Mouse (Mus musculus): ENCODE results near the gene Ntrk3. TPM values are rescaled to one million over a fixed set of nuclear protein-coding genes. Genes with fewer than 3 reads are reported as not detected.
A peak's percentile ranks its signal among the peaks of the same experiment; 100 is the strongest.

Ntrk3 gene
- polyA plus RNA-seq, 1 experiment from 2014 or later: 3.8 TPM

GRCm38 (mm10) chr7:78656181-78656580 lies 81.6 kb downstream of the Ntrk3 start:
- H3K4me1 ChIP-seq: peaks cover 12% of the 10 kb centered on the region; the same call in 1 of the 2 replicates
- H3K4me3 ChIP-seq: no peak overlapping the region
- H3K27ac ChIP-seq: no peak overlapping the region
- no peaks in the 10 kb centered on the region for H3K9me3 ChIP-seq
- no peak for DNase-seq (ENCODE audit: extremely low spot score, low spot score)
- H3K36me3 ChIP-seq (replicated peaks): no peaks in the 10 kb centered on the region
- H3K27me3 ChIP-seq (ENCODE audit: poor library complexity, severe bottlenecking): no peaks in the 10 kb centered on the region
- 58% methylated on average over 3 of the region's 3 CpGs for WGBS

- Histone ChIP-seq H3K27ac (no peak overlapping the region), H3K27me3 (ENCODE audit: poor library complexity, severe bottlenecking) (no peaks in the 10 kb centered on the region), H3K9me3 (no peaks in the 10 kb centered on the region), H3K4me1 (peaks cover 12% of the 10 kb centered on the region; the same call in 1 of the 2 replicates), H3K36me3 (replicated peaks) (no peaks in the 10 kb centered on the region), H3K4me3 (no peak overlapping the region)
- no peak for DNase-seq (ENCODE audit: extremely low spot score, low spot score)
- 34% methylated on average over 4 of the region's 4 CpGs for WGBS
Measured at GRCm38 (mm10) chr7:78653686-78654085, 84.1 kb downstream of the Ntrk3 start.

- no peak for DNase-seq (ENCODE audit: extremely low spot score, low spot score)
- no peaks in the 10 kb centered on the region for H3K9me3 ChIP-seq
- no peaks in the 10 kb centered on the region for H3K27me3 ChIP-seq (ENCODE audit: poor library complexity, severe bottlenecking)
- 0 out of 2 replicates have a peak, but pooled peaks cover 4% of the 10 kb centered on the region for H3K4me1 ChIP-seq
- H3K4me3 ChIP-seq: no peak overlapping the region
- H3K36me3 ChIP-seq (replicated peaks): no peaks in the 10 kb centered on the region
- WGBS: 72% methylated on average over 1 of the region's 1 CpGs
- no peak overlapping the region for H3K27ac ChIP-seq
Measured at GRCm38 (mm10) chr7:78652296-78652695, 85.5 kb downstream of the Ntrk3 start.

GRCm38 (mm10) chr7:78651540-78651939 lies 86.3 kb downstream of the Ntrk3 start:
- 0 out of 2 replicates have a peak, but pooled peaks cover 4% of the 10 kb centered on the region for H3K4me1 ChIP-seq
- H3K27me3 ChIP-seq (ENCODE audit: poor library complexity, severe bottlenecking): no peaks in the 10 kb centered on the region
- no peaks in the 10 kb centered on the region for H3K9me3 ChIP-seq
- WGBS: 48% methylated on average over 1 of the region's 1 CpGs
- DNase-seq (ENCODE audit: extremely low spot score, low spot score): no peak
- no peak overlapping the region for H3K4me3 ChIP-seq
- H3K36me3 ChIP-seq (replicated peaks): no peaks in the 10 kb centered on the region
- no peak overlapping the region for H3K27ac ChIP-seq

GRCm38 (mm10) chr7:78643667-78644066 lies 94.1 kb downstream of the Ntrk3 start:
- no peaks in the 10 kb centered on the region for H3K4me1 ChIP-seq
- WGBS: 68% methylated on average over 6 of the region's 6 CpGs

GRCm38 (mm10) chr7:78623686-78624085 lies 114.1 kb downstream of the Ntrk3 start:
- peaks cover 31% of the 10 kb centered on the region for H3K4me1 ChIP-seq

More at GRCm38 (mm10) chr7:78643667-78644066, 94.1 kb downstream of the Ntrk3 start:
- Histone ChIP-seq H3K36me3 (replicated peaks) (no peaks in the 10 kb centered on the region), H3K9me3 (no peaks in the 10 kb centered on the region), H3K27me3 (ENCODE audit: poor library complexity, severe bottlenecking) (no peaks in the 10 kb centered on the region), H3K4me3 (no peak overlapping the region), H3K27ac (no peak overlapping the region)
- no peak for DNase-seq (ENCODE audit: extremely low spot score, low spot score)

GRCm38 (mm10) chr7:78621115-78621514 lies 116.7 kb downstream of the Ntrk3 start:
- 59% methylated on average over 4 of the region's 4 CpGs for WGBS
- no peak overlapping the region for H3K4me3 ChIP-seq

More at GRCm38 (mm10) chr7:78623686-78624085, 114.1 kb downstream of the Ntrk3 start:
- no peaks in the 10 kb centered on the region for H3K27me3 ChIP-seq (ENCODE audit: poor library complexity, severe bottlenecking)
- no peak for DNase-seq (ENCODE audit: extremely low spot score, low spot score)
- 72% methylated on average over 4 of the region's 4 CpGs for WGBS
- no peaks in the 10 kb centered on the region for H3K9me3 ChIP-seq
- H3K4me3 ChIP-seq: no peak overlapping the region
- no peak overlapping the region for H3K27ac ChIP-seq
- no peaks in the 10 kb centered on the region for H3K36me3 ChIP-seq (replicated peaks)

GRCm38 (mm10) chr7:78619818-78620577 lies 117.8 kb downstream of the Ntrk3 start:
- no peak for DNase-seq (ENCODE audit: extremely low spot score, low spot score)
- peak overlapping the region; percentile 48 for H3K27ac ChIP-seq
- 23% methylated on average over 9 of the region's 9 CpGs for WGBS

More at GRCm38 (mm10) chr7:78621115-78621514, 116.7 kb downstream of the Ntrk3 start:
- Histone ChIP-seq H3K27me3 (ENCODE audit: poor library complexity, severe bottlenecking) (no peaks in the 10 kb centered on the region), H3K36me3 (replicated peaks) (no peaks in the 10 kb centered on the region), H3K27ac (no peak overlapping the region), H3K4me1 (peaks cover 31% of the 10 kb centered on the region), H3K9me3 (no peaks in the 10 kb centered on the region)
- DNase-seq (ENCODE audit: extremely low spot score, low spot score): no peak

GRCm38 (mm10) chr7:78605538-78606130 lies 132.2 kb downstream of the Ntrk3 start:
- Histone ChIP-seq H3K4me3 (no peak overlapping the region), H3K36me3 (replicated peaks) (no peaks in the 10 kb centered on the region), H3K9me3 (no peaks in the 10 kb centered on the region), H3K27me3 (ENCODE audit: poor library complexity, severe bottlenecking) (no peaks in the 10 kb centered on the region), H3K27ac (peak overlapping the region; percentile 48; the same call in 1 of the 2 replicates), H3K4me1 (peaks cover 30% of the 10 kb centered on the region)
- 17% methylated on average over 5 of the region's 5 CpGs for WGBS
- DNase-seq (ENCODE audit: extremely low spot score, low spot score): no peak

More at GRCm38 (mm10) chr7:78619818-78620577, 117.8 kb downstream of the Ntrk3 start:
- Histone ChIP-seq H3K27me3 (ENCODE audit: poor library complexity, severe bottlenecking) (no peaks in the 10 kb centered on the region), H3K4me3 (no peak overlapping the region), H3K36me3 (replicated peaks) (no peaks in the 10 kb centered on the region), H3K4me1 (peaks cover 31% of the 10 kb centered on the region), H3K9me3 (no peaks in the 10 kb centered on the region)

GRCm38 (mm10) chr7:78603922-78604321 lies 133.9 kb downstream of the Ntrk3 start:
- Histone ChIP-seq H3K36me3 (replicated peaks) (no peaks in the 10 kb centered on the region), H3K4me1 (peaks cover 24% of the 10 kb centered on the region), H3K27ac (no peak overlapping the region), H3K27me3 (ENCODE audit: poor library complexity, severe bottlenecking) (peaks cover 5% of the 10 kb centered on the region), H3K4me3 (no peak overlapping the region), H3K9me3 (no peaks in the 10 kb centered on the region)
- no peak for DNase-seq (ENCODE audit: extremely low spot score, low spot score)
- WGBS: 29% methylated on average over 7 of the region's 7 CpGs

- WGBS: 89% methylated on average over 3 of the region's 3 CpGs
- Histone ChIP-seq H3K27me3 (ENCODE audit: poor library complexity, severe bottlenecking) (peaks cover 25% of the 10 kb centered on the region), H3K27ac (no peak overlapping the region), H3K4me3 (no peak overlapping the region), H3K9me3 (no peaks in the 10 kb centered on the region), H3K36me3 (replicated peaks) (no peaks in the 10 kb centered on the region), H3K4me1 (peaks cover 36% of the 10 kb centered on the region)
- DNase-seq (ENCODE audit: extremely low spot score, low spot score): no peak
Measured at GRCm38 (mm10) chr7:78601851-78602250, 136.0 kb downstream of the Ntrk3 start.

- Histone ChIP-seq H3K9me3 (no peaks in the 10 kb centered on the region), H3K27ac (no peak overlapping the region), H3K4me1 (peaks cover 34% of the 10 kb centered on the region), H3K27me3 (ENCODE audit: poor library complexity, severe bottlenecking) (peaks cover 35% of the 10 kb centered on the region), H3K4me3 (no peak overlapping the region), H3K36me3 (replicated peaks) (no peaks in the 10 kb centered on the region)
- DNase-seq (ENCODE audit: extremely low spot score, low spot score): no peak
- 92% methylated on average over 6 of the region's 6 CpGs for WGBS
Measured at GRCm38 (mm10) chr7:78600886-78601285, 136.9 kb downstream of the Ntrk3 start.
